ENCODE assay signal across 8 mouse cellular contexts in the genomic region with DNA sequence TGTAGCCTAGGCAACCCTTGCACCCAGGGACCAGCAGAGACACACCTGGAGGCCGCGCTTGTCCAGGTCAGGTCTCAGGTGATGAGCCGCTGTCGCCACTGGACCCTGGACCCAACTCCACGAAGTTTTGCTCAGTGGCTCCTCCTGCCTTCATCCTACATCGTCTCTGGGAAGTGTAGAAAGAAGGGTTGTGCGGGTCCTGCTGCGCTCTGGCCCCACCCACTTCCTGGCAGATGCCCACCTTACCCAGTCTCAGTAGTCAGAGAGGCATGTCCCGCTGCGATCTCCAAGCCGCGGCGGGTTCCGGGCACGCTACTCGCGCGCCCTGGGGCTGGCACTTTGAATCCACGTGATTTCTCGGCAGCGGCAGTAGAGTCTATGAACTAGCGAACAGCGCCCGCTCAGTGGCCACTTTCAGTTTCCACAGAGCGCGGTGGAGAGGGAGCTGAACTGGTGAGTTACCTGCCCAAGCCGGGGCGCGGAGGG. TPM values are rescaled to one million over a fixed set of nuclear protein-coding genes. Genes with fewer than 3 reads are reported as not detected.
A peak's percentile ranks its signal among the peaks of the same experiment; 100 is the strongest.
DNase-seq lines count a peak whose midpoint lies in the region; TF ChIP-seq lines count a peak whose summit lies in the region.

A gene (plus strand): TSS at position 376 of the 486 bp plus-strand sequence.

- TF ChIP-seq CTCF in cortical plate, adult 2 months (IDR thresholded peaks at IDR 0.05; ENCODE audit: extremely low read depth, insufficient read depth, low read length): no peak

- TF ChIP-seq POLR2A in cortical plate, adult 2 months (IDR thresholded peaks at IDR 0.05; ENCODE audit: extremely low read depth, insufficient read depth, low read length): no peak

- no peaks in the 10 kb centered on the region for H3K9me3 ChIP-seq in megakaryocyte, embryonic 14.5 days

- H3K36me3 ChIP-seq in megakaryocyte, embryonic 14.5 days (replicated peaks; ENCODE audit: low read length): no peaks in the 10 kb centered on the region

- peaks cover 2% of the 10 kb centered on the region; the same call in 1 of the 2 replicates for H3K4me1 ChIP-seq in cortical plate, adult 2 months (ENCODE audit: control insufficient read depth, insufficient read depth, low read length)
- H3K4me1 ChIP-seq in megakaryocyte, embryonic 14.5 days: peaks cover 21% of the 10 kb centered on the region

- DNase-seq in R1 (ENCODE audit: low read depth, low spot score): peak; percentile 51
- peak; percentile 58 for DNase-seq in gastrocnemius, postnatal 10 days
- DNase-seq in induced T-regulatory cell, adult 2 months (ENCODE audit: low read depth): peak; percentile 96
- DNase-seq in left cerebral cortex, adult 8-10 months (ENCODE audit: low spot score in 2 of 2): peak; percentile 16 to 17
- peak; percentile 54 to 55 for DNase-seq in right cerebral cortex, adult 2 months (ENCODE audit: low spot score in 2 of 2)
- peak; percentile 21 for DNase-seq in urinary bladder, postnatal 10 days (ENCODE audit: low spot score)

- H3K4me3 ChIP-seq in cortical plate, adult 2 months (ENCODE audit: insufficient read depth, low read length): peak within 1 kb of the TSS; percentile 42
- H3K4me3 ChIP-seq in megakaryocyte, embryonic 14.5 days (replicated peaks): peak within 1 kb of the TSS; percentile 94

- H3K27me3 ChIP-seq in megakaryocyte, embryonic 14.5 days (replicated peaks): peaks cover 42% of the 10 kb centered on the region

- no peak within 1 kb of the TSS for H3K27ac ChIP-seq in cortical plate, adult 2 months (ENCODE audit: insufficient read depth, low read length)

RNA-seq across cellular contexts. Expression of the gene that starts here (rescaled TPM):
- 0.94 and 1.0 TPM in 2 replicates for polyA plus RNA-seq in cortical plate, adult 2 months (2012; rRNA removed)
- under 1 TPM; 0.42 to 0.88 TPM for total RNA-seq in gastrocnemius, postnatal 10 days (2021)
- 1 to 10 TPM in 3 of 4 experiments, under 1 TPM in 1; 0.81 to 3.7 (median 2.6) TPM for total RNA-seq in left cerebral cortex, adult 8-10 months (2022)
- polyA plus RNA-seq in megakaryocyte, embryonic 14.5 days (2012; ENCODE audit: insufficient read depth, low replicate concordance): 0.21 and 3.4 TPM in 2 replicates

Comparison
In these comparisons a context has a peak if more than half of its experiments do, and no peak if none do; other contexts are left out.
1. Peak in DNase-seq in gastrocnemius, postnatal 10 days; RNA of the gene not detected or under 1 TPM.
2. DNase-seq: peak in every context shown above with its lines; median percentile 96 in induced T-regulatory cell, adult 2 months; 58 in gastrocnemius, postnatal 10 days; 54 in right cerebral cortex, adult 2 months; 51 in R1; 21 in urinary bladder, postnatal 10 days; 16 in left cerebral cortex, adult 8-10 months.